Mouse (Mus musculus) embryonic fibroblast, embryonic 13.5 days (primary cell): ENCODE results near the gene Tubal3. TPM values are rescaled to one million over a fixed set of nuclear protein-coding genes. Genes with fewer than 3 reads are reported as not detected.
"Not testable (repeated sequence)": the region's sequence is repeated elsewhere in the genome, so short reads cannot be mapped to it uniquely, and the experiment has no call there.

Experiments
- H3K27ac ChIP-seq: 2 replicates; pipeline ENCODE4 v1.5.1; 2012; ENCODE audit warnings: low read length, control low read depth, inconsistent platforms; ENCODE audit not compliant: insufficient read depth
- H3K4me1 ChIP-seq: 2 replicates; pipeline ENCODE4 v1.6.1; 2011; ENCODE audit warnings: low read length; ENCODE audit not compliant: control insufficient read depth, insufficient read depth
- H3K4me3 ChIP-seq: 2 replicates; pipeline ENCODE4 v1.5.1; 2011; ENCODE audit warnings: mild to moderate bottlenecking, control low read depth, low read length; ENCODE audit not compliant: insufficient read depth
- CTCF ChIP-seq: IDR thresholded peaks from 2 replicates; pipeline ENCODE4 v1.5.1; 2011; ENCODE audit warnings: mild to moderate bottlenecking, control low read depth, low read length, moderate library complexity, borderline replicate concordance; ENCODE audit not compliant: insufficient read depth
- POLR2A ChIP-seq: IDR thresholded peaks from 2 replicates; pipeline ENCODE4 v1.6.1; 2011; ENCODE audit warnings: low read depth, mild to moderate bottlenecking, control low read depth, low read length, moderate library complexity
- polyA plus RNA-seq: library from polyadenylated mRNA; stranded (reverse); fragments of >200 nt; gene quantifications from 2 replicates; pipeline ENCODE4 v1.2.4, GENCODE M21; 2011; ENCODE audit warnings: low read depth; ENCODE audit not compliant: missing spikeins, insufficient read length

Tubal3 gene
- polyA plus RNA-seq, 1 experiment = not detected

DNA sequence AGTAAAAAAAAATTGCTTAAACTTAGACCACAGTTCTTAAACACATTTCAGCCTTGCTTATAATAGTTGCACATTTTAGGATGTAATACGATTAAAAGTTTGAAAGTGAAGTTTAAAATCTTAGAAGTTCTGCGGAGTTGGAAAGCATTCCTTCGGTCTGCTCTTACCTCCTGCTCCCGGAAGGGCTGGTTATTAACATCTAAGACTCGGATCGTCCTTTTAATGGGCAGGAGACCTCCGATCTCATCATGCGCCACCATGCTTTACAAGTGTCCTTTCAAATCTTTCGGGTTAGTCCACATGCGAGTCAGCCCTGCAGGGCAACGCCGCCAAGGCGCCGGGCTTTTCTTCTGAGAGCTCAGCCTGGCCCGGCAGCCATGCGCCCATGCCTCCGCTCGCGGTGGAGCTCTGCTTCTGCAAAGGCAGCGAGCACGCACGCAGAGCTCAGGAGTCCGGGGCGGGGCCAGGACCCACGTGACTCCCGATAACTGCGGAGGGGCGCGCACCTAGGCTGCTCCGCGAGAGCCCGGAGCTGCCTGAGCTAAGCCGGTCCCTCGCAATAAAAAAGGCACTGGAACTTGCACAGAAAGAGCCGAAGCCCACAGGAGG lies 24.8 kb upstream of the Tubal3 start:
- Histone ChIP-seq H3K4me3 (peak overlapping the region; percentile 81), H3K27ac (peak overlapping the region; percentile 70), H3K4me1 (peaks cover 4% of the 10 kb centered on the region; the same call in 1 of the 2 replicates)
- TF ChIP-seq POLR2A (peak; percentile 97), CTCF (no peak)

DNA sequence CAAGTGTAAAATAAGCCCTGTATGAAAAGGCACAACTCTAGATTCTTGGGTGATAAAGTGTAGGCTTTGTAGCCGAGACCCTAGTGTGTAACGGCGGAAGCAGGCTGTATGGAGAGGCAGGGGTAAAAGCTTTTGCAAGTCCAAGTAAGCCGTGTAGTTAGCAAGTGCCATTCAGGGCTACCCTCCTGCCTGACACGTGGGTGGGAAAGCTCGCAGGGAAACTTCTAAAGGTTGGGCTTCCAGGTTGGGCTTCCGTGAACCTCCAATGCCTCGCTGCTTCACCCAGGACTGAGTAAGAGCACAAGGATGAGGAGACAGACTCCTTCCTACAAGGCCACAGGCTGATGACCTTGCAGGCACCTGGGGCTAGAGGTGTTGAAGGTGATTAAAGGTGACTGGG lies 23.5 kb upstream of the Tubal3 start:
- H3K27ac ChIP-seq = no peak overlapping the region
- no peak overlapping the region for H3K4me3 ChIP-seq
- peaks cover 4% of the 10 kb centered on the region; the same call in 1 of the 2 replicates for H3K4me1 ChIP-seq
- TF ChIP-seq POLR2A = no peak
- no peak for TF ChIP-seq CTCF

DNA sequence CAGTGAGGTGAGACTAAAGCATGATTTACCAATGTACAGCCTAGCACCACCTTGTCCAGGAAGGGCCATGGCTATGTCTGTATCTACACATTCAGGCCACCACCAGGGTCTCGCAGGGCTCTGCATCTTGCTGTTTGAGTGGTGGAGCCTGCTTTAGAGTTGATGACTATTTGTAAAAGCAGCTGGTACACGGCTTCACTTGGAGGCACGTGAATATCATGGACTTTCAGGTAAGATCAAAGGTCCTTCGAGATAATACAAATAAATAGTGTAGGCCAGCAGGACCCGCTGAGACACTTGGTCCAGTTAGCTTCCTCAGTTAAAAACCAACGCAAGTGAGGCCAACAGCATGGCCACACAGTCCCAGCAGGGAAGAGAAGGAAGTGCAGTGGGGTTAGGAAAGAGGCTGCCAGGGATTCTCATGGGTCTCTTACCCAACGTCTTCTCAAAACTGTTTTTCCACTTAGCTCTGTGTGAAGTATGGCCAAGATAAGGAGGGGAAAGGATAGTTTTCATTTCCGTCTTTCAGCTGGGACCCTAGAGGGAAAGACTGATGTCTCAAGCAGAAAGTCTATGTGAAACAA lies 22.6 kb upstream of the Tubal3 start:
- Histone ChIP-seq H3K4me1 (no peaks in the 10 kb centered on the region), H3K27ac (no peak overlapping the region), H3K4me3 (no peak overlapping the region)
- TF ChIP-seq CTCF (no peak), POLR2A (no peak)

DNA sequence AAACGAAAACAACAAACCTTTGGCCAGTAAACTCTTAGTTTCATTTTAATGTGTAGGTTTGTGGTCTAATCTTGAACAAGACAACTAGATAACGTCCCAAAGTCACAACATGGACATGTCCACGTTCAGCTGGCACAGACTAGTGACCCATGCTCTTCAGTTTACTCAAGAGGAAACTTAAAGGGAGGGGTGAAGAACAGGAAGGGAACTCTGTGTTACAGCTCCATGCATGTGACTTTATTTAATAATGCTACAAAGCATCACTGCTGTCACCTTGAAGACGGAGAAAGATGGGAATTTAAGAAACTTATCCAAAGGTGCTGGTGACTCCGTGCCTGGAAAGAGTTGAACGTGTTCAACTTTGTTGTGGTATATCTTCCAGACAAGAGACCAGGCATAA lies 22.0 kb upstream of the Tubal3 start:
- H3K4me1 ChIP-seq = no peaks in the 10 kb centered on the region
- H3K4me3 ChIP-seq = no peak overlapping the region
- TF ChIP-seq POLR2A = no peak
- TF ChIP-seq CTCF = no peak

DNA sequence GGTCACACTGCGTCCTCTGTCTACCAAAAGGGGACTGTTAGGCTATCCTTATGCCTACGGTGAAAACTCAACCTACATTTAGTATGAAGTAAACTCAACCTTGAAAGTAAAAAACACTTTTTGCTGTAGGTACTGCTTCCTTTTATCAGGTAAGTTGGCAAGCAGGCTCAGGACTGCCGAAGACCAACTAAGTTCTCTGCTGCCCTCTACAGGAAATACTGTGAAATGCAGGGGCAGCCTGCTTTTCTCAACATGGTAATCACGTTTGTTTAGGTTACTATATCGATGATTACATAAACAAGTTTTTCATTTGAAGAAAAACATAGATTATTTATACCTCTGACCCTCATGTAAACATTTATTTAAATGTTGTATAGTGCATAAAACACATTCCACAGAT lies 21.2 kb upstream of the Tubal3 start:
- Histone ChIP-seq H3K4me1 (no peaks in the 10 kb centered on the region), H3K4me3 (no peak overlapping the region), H3K27ac (no peak overlapping the region)
- TF ChIP-seq CTCF (peak; percentile 65), POLR2A (no peak)

More for the DNA sequence above, 22.0 kb upstream of the Tubal3 start:
- no peak overlapping the region for H3K27ac ChIP-seq

DNA sequence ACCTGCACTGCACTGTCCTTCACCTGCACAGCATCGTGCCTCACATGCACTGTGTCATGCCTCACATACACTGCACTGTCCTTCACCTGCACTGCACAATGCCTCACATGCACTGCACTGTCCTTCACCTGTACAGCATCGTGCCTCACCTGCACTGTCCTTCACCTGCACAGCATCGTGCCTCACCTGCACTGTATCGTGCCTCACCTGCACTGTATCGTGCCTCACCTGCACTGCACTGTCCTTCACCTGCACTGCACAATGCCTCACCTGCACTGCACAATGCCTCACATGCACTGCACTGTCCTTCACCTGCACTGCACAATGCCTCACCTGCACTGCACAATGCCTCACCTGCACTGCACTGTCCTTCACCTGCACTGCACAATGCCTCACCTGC lies 19.9 kb upstream of the Tubal3 start:
- not testable (repeated sequence) for H3K27ac ChIP-seq, H3K4me3 ChIP-seq, H3K4me1 ChIP-seq

DNA sequence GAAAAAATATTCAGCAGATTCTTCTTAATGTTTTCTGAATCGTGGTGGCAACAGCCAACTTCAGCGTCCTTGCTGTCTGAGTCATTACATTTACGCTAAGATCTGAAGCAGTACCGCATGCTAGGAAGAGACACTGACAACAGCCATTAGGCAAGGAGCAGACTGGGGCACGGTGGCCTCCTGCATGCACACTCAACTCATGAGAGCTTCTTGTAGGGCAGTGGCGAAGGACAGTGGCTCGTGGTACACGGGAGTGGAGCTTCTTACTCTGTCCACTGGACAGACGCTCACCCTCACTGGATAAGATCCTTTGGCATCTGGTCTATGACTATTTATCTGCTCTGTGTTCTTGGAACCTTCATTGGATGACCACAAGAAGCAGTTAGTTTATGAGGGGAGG lies 18.8 kb upstream of the Tubal3 start:
- no peak overlapping the region for H3K27ac ChIP-seq
- TF ChIP-seq POLR2A (no peak), CTCF (no peak)

DNA sequence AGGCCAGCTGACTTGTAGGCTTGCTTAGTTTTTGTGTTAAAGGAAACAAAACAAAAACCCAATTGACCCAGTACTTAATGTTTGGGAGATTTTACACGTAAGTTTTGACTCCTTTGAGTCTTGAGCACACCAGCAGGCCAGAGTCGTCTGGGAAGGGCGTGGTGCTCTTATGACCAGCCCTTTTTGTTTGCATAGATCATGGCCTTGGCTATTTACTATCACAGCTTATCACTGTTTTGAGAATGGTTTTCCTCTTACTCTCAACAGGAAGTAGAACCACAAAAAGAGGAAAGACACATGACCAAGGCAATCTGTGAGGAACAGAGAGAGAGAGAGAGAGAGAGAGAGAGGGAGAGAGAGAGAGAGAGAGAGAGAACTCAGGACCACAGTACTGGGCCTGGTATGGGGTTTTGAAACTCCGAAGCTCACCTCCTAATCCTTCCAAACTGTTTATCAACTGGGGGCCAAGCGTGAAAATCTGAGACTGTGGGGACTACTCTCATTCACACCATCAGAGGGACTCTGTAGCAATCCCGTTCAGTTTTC lies 10.8 kb upstream of the Tubal3 start:
- no peak overlapping the region for H3K4me3 ChIP-seq
- no peak for TF ChIP-seq POLR2A
- no peak for TF ChIP-seq CTCF
- H3K27ac ChIP-seq = no peak overlapping the region
- H3K4me1 ChIP-seq = no peaks in the 10 kb centered on the region

More for the DNA sequence above, 18.8 kb upstream of the Tubal3 start:
- Histone ChIP-seq H3K4me1 (no peaks in the 10 kb centered on the region), H3K4me3 (no peak overlapping the region)

DNA sequence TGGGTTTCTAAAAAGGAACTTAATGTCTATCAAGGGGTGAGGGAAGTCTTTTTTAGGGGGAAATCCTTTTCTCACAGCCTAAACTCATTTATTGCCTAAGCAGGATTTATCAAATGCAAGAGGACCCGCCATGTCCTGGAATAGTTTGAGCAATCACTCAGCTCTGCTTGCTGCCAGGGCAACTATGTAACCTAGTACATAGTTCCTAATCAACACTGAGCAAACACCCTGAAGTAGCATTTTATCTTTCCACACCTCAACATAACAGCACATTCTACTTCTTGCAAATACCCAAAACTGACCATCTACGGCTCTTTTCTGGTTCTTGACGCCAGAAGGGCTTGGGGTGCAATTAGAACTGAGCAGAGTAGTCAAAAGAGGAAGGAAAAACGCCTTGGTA lies 9.8 kb upstream of the Tubal3 start:
- no peaks in the 10 kb centered on the region for H3K4me1 ChIP-seq
- no peak overlapping the region for H3K4me3 ChIP-seq
- H3K27ac ChIP-seq = no peak overlapping the region
- TF ChIP-seq CTCF (no peak), POLR2A (no peak)

DNA sequence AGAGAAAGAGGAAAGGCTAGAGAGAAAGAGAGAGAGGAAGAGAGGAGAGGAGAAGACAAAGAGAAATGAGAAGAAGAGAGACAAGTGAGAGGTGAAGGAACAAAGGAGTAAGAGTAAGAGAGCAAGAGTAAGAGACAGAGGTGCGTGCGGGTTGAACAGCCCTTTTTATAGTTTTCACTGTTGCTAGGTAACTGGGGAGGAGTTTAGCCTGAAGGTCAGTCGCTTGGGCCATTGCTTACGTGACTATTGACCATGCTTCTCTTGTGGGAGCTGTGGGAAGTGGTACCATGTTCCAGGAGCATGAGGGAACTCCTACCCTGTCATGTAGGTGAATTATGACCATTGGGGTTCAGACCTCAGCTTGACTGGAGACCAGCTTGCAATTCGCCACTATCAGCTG lies 7.7 kb upstream of the Tubal3 start:
- H3K27ac ChIP-seq = no peak overlapping the region
- no peaks in the 10 kb centered on the region for H3K4me1 ChIP-seq
- no peak overlapping the region for H3K4me3 ChIP-seq
- TF ChIP-seq POLR2A = no peak
- no peak for TF ChIP-seq CTCF
